8 mouse cellular contexts compared by ENCODE assay signal in genomic region chr4:150663192-150663591, GRCm38 (mm10). TPM values are rescaled to one million over a fixed set of nuclear protein-coding genes. Genes with fewer than 3 reads are reported as not detected.
A peak's percentile ranks its signal among the peaks of the same experiment; 100 is the strongest.
DNase-seq lines count a peak whose midpoint lies in the region; ATAC-seq lines count a peak whose summit lies in the region.

No protein-coding gene starts in this region.

- no peak overlapping the region for H3K4me3 ChIP-seq in hindbrain, embryonic 14.5 days (replicated peaks; ENCODE audit: low read length)
- H3K4me3 ChIP-seq in hindbrain, embryonic 13.5 days: no peak overlapping the region

- WGBS in hindbrain, embryonic 14.5 days: 59% methylated on average over 12 of the region's 12 CpGs
- WGBS in hindbrain, embryonic 13.5 days: 57% methylated on average over 12 of the region's 12 CpGs

- no peak overlapping the region for H3K4me2 ChIP-seq in hindbrain, embryonic 14.5 days (replicated peaks)
- H3K4me2 ChIP-seq in hindbrain, embryonic 13.5 days: no peak overlapping the region

- H3K27ac ChIP-seq in hindbrain, embryonic 14.5 days: no peak overlapping the region
- H3K27ac ChIP-seq in hindbrain, embryonic 13.5 days: no peak overlapping the region

- H3K9ac ChIP-seq in hindbrain, embryonic 14.5 days: no peak overlapping the region
- H3K9ac ChIP-seq in hindbrain, embryonic 13.5 days: no peak overlapping the region

- peak; percentile 62 for DNase-seq in hindbrain, embryonic 14.5 days (ENCODE audit: low spot score)
- DNase-seq in CD8-positive naive resting alpha-beta T cell, adult 2 months (ENCODE audit: low read depth in 2 of 2, low spot score in 2 of 2): peak; percentile 22 to 30
- peak; percentile 16 for DNase-seq in NIH3T3 (ENCODE audit: low read depth)
- DNase-seq in kidney, postnatal 25 days: peak; percentile 58 to 62
- DNase-seq in retina, postnatal 7 days (ENCODE audit: low read depth, low spot score): peak; percentile 37
- no peak for DNase-seq in right cerebral cortex, adult 18-20 months

- H3K4me1 ChIP-seq in hindbrain, embryonic 14.5 days (replicated peaks; ENCODE audit: control insufficient read depth, insufficient read depth, low read length): 0 out of 2 replicates have a peak, but pooled peaks cover 3% of the 10 kb centered on the region
- H3K4me1 ChIP-seq in hindbrain, embryonic 13.5 days (replicated peaks): peaks cover 10% of the 10 kb centered on the region

- no peak for ATAC-seq in hindbrain, embryonic 14.5 days (ENCODE audit: low FRiP score)
- no peak for ATAC-seq in hindbrain, embryonic 13.5 days (ENCODE audit: low FRiP score)
- no peak for ATAC-seq in activated CD4-positive, CD25-positive, alpha-beta regulatory T cell, adult 4 months

- H3K27me3 ChIP-seq in hindbrain, embryonic 14.5 days (ENCODE audit: control insufficient read depth, insufficient read depth, low read length): no peaks in the 10 kb centered on the region
- peaks cover 6% of the 10 kb centered on the region; the same call in 1 of the 2 replicates for H3K27me3 ChIP-seq in hindbrain, embryonic 13.5 days

- H3K36me3 ChIP-seq in hindbrain, embryonic 14.5 days (replicated peaks; ENCODE audit: control insufficient read depth, insufficient read depth): no peaks in the 10 kb centered on the region
- H3K36me3 ChIP-seq in hindbrain, embryonic 13.5 days: no peaks in the 10 kb centered on the region

- no peaks in the 10 kb centered on the region for H3K9me3 ChIP-seq in hindbrain, embryonic 14.5 days (ENCODE audit: control insufficient read depth, low read length)
- H3K9me3 ChIP-seq in hindbrain, embryonic 13.5 days: no peaks in the 10 kb centered on the region

RNA-seq across cellular contexts. Expression of gene Slc45a1, which starts 11.2 kb away (rescaled TPM):
- 35.9 and 37.9 TPM in 2 replicates for polyA plus RNA-seq in hindbrain, embryonic 14.5 days (2014; fragmentation: Nextera tagmentation; extraction: Ambion mirVana)
- 24.6 and 30.0 TPM in 2 replicates for polyA plus RNA-seq in hindbrain, embryonic 13.5 days (2015; fragmentation: Nextera tagmentation; extraction: Ambion mirVana)
- under 1 TPM in 1 of 2 experiments, not detected in 1; 0.21 TPM for polyA plus RNA-seq in activated CD4-positive, CD25-positive, alpha-beta regulatory T cell, adult 4 months (2017; shearing (Covaris generic))

Comparison
In these comparisons a context has a peak if more than half of its experiments do, and no peak if none do; other contexts are left out.
1. RNA of gene Slc45a1, which starts 11.2 kb away (polyA plus RNA-seq): 35.9 to 37.9 TPM in hindbrain, embryonic 14.5 days and 24.6 to 30.0 TPM in hindbrain, embryonic 13.5 days; 0.21 TPM in activated CD4-positive, CD25-positive, alpha-beta regulatory T cell, adult 4 months; every median in the first group is over 10 times any median in the second.